Mouse (Mus musculus) MN1 (cell line): ENCODE measurements around the gene Gatad2a.
A peak's percentile ranks its signal among the peaks of the same experiment; 100 is the strongest.

Experiments
- DNase-seq: peaks from one replicate; pipeline ENCODE4 v3.0.0-alpha.2; 2016; ENCODE audit warnings: low spot score

Gene Gatad2a

DNA sequence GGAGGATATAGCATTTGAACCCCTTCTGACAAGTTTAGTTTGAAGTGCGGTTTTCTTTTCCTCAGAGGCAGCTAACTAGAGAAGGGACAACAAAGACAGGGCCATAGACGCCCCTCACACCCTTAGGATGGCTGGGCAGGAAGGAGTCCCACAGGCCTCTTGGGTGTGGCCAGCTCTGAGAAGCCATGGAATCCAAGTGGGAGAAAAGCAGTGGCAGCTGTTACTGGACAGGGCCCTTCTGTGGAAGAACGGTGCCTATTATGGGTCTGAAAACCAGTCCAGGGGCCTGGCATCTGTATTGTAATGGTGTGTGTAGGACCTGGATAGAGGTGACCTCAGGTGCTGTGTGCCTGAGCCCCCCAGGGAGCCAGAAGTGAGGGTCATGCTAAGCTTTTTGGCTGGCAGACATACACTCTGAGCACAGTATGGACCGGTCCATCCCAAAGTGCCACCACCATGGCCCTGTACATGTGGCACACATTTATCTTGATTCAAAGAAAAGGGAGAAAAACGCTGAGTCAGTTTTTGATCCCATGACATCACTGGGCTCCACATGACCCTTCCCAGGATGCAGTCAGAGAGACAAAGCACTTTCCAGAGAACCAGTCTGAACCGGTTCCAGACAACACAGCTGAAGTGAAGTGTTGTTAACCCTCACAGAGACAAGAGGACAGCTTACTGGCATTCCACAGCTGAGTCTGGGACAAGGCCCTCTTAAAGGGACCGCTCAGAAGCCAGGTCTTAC lies 60.0 kb downstream of the Gatad2a start:
- DNase-seq: peak; percentile 55

DNA sequence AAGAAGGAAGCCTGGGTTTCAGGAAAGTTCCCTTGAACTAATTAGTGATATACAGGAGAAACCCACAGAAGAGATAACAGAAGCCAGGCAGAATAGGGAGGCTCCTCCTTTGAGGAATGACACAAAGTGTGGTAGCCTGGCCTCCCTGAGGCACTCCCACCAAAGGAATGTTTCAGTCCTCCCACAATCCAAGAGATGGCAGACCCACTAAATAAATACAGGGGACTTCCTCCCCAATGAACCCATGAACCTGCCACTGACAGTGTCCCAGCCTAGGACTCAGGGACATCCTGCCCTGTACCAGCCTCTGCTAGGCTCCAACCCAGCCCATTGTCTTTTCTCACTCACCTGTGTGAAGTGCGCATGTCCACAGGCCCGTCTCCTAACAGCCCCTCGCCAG lies 60.8 kb downstream of the Gatad2a start:
- DNase-seq: no peak

DNA sequence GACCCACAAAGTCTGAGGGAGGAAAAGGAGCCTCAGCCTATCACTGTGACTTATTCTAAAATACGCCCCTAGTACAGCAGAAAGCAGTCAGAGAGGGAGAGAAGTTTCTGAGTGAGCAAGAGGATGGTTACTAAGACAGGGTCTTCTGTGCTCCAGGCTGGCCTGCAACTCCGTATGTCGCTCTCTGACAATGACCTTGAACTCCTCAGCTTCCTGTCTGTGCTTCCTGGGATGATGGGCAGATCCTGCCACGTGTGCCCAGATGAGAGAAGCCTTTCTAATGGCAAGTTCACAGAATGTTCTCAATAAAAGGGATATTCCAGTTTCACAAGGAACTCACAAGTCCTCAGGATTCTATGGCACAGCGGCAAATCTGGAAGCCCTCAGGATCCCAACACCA lies 61.6 kb downstream of the Gatad2a start:
- no peak for DNase-seq

DNA sequence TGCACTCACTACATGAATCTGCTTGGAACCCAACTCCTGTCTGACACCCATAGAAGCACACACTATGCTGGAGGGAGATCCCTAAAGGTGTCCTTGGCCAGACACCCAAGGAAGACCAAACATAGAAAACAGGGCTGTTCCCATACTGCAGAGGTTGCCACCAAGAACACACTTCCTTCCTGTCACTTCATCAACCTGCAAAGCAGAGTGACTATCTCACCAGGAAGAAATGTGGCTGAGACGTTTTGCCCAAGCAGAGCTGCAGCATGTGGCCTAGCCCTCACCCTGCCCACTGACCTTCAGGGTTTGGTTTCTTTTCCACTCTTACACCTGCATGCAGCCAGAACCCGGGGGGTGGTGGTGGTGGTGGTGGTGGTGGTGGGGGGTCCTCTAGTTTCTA lies 62.4 kb downstream of the Gatad2a start:
- DNase-seq: no peak

DNA sequence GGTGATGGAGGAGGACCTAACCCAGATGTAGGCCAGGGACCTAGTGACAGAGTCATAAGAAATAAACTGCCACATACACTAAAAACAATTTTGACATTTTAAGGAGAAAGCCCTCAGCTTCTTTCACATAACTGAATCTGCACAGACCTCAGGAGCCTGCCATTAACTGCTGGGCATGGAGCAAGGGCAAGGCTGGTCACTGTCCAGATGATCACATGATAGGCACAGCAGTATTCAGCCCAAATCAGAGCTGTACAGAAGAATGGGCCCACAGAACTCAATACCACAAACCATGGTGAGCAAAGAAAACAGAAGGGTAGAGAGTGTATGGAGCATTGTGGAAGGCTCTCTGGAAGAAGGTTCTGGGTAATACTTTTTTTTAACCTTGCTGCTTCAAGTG lies 69.3 kb downstream of the Gatad2a start:
- DNase-seq: no peak

DNA sequence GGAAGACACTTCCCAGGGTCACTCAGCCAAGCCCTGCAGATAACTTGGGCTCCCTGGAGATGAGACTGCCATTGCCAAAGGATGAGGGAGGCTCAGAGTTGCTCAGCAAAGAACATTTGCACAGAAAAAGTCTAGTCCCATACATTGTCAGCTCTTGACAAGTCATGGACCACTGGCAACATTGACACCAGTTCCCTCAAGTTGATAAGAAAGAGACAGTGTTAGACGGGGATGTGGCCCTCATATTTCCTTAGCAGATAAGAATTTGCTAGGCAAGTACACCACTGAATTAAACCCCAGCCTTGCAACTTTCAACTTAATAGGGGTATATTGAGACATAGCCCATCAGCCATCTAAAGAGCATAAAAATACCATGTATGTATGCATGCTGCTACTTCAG lies 72.2 kb downstream of the Gatad2a start:
- DNase-seq: no peak

DNA sequence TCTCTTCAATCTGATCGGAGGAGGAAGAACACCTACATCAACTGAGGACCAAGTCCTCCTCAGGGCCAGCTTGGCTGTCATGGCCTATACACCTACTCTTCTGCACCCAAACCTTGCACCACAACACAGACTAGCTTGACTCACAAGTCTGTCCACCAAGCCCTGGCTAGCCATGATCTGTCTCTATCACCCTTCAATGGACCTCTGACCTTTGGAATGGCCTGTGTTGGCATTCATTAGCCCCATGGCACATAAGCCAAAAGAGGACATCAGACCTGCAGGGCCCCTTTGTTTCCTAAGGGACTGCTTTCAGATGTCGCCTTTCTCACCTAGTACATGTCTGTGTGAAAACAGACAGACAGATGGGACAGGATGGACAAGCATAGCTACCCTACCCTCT lies 75.0 kb downstream of the Gatad2a start:
- no peak for DNase-seq

DNA sequence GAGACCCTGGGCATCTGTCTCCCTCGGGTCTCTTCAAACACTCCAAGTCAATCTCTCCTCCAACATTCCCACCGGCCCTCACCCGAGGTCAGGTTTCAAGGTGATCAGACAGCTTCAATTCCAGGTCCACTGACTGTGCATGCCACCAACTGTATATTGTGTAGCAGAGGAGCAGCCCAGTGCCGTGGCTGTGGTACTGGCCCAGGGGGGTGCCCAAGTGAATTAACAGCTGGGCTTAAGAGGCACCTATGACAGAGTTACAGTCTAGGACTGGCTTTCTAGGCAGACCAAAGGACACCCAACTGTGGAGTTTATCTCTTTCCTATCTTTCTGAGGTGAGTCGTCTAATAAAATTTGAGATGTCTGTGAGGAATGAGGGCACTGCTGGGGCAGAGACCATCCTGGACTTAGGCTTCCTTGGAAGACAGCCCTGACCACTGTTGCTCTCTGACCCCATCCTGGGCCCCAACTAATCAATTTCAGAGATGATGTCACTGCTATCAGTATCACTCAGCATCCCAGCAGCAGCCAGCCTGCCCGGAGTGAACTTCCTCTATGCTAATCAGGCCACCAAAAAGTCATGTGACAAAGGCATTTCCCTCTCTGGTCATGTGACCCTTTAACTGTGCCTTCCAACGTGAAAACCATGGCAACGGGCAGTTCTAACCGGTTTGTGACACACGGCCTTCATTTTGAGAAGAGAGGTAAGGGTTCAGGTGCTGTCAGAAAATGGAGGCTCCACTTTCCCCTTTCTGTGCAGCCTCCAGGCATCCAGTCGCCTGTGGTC lies 76.1 kb downstream of the Gatad2a start:
- DNase-seq: peak; percentile 62

DNA sequence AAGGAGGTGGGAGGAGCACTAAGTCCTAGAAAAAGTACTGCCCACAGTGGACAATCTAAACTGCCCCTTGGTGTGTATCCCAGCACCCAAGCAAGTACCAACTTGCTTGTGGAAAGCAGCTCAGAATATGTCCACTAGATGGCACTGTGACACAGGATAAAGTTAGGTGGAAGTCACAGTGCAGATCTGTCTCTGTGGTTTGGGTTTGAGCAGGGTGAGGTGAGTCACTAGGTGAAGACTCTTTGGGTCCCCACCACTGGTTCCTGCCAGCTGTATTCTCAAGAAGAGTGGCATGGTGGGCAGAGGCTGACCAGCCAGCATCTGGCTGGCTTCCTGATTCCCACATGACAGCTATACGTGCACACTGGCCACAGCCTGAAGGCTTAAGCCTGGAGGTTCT lies 77.2 kb downstream of the Gatad2a start:
- DNase-seq: peak; percentile 88

DNA sequence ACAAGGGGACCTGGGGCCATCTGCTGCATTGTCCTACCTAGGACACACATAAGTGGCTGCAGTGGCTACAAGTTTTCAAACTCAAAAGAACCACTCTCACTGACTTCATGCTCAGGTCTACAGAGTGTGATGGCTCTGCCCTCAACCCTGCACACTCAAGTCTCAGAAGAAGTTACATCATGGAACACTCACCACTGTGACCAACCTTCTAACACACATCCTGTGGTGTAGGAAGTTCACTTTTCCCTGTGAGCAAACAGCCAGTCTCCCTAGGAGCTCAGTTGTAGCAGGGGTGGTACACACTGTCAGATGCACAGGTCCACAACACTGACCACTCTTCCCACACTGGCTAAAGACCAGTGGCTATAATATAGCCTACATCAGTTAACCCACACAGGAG lies 77.7 kb downstream of the Gatad2a start:
- no peak for DNase-seq

DNA sequence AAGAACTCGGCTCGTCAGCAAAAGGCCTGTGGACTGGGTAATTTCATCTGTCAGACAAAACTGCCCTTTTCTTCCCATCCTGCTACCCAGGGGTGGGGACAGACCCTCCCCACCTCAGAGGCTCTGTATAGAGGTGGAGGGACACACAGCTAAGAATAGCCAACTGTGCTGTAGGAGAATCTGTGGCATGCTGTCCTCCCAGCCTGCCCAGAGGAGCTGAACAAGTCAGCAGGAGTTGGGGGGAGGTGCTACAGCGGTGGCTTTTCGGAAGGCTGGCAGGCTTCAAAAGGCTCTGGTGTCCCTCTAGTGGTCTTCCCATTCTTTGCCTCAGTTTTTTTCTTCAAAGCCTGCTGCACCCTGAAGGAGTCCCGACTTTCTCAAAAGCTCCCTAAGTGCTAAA lies 80.4 kb downstream of the Gatad2a start:
- DNase-seq: peak; percentile 64

DNA sequence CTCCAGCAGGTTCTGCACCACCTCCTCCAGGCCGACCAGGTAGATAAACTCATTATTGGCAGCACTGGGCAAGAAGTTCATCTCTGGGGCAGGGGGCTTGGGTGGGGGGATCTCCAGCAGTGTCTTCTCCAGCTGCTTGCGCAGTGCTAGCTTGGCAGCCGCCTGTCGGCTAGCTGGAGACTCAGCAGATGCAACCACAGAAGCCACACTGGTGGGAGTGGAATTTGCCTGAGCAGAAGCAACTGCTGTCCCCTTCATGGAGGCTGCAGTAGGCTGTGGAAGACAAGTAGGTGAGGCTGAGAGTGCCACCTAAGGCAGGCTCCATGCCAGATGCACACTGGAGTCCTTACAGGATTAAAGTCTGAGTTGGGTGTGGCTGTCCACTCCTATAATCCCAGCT lies 81.7 kb downstream of the Gatad2a start:
- DNase-seq: no peak

DNA sequence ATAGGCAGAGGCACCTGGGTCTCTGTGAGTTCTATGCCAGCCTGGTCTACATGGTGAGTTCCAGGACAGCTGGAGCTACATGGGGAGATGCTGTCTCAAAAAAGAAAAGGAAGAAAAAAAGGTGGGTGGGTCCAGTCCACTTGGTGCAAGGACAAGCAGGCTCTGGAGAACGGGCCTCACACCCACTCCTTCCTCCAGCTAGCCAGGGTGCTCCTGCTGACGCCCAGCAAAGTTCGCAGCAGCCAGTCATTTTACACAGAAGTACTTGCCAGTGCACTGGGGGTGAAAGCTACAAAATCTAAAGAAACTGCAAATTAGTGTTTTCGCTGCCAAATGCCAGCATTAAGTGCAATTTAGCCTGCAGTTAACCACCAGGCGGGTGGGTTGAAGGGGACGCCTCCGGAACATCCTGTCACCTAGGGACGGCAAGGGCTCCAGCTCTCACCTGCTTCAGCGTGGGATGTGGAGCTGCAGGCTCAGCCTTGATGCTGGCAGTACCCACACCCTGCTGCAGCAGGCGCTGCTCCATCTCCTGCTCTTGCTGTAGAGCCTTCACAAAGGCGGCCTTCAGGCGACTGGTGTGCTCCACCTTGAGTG lies 83.6 kb downstream of the Gatad2a start:
- no peak for DNase-seq

DNA sequence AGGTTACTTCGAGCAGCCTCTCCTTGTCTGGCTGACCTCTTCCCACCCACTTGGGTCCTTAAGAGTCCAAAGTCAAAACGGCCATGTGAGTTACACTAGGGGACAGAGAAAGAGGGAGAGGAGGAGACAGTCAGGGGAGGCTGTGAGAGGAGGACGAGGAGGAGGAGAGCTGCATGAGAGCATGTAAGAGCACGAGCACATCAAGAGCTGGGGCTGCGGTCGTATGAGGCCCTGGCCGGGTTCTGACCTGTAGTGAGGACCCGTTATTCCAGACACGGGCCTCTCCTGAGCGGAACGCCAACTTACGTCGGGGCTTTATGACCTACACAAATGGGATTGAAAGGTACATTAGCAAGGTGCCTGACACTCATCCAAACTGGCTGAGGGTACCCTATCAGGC lies 84.3 kb downstream of the Gatad2a start:
- DNase-seq: no peak

DNA sequence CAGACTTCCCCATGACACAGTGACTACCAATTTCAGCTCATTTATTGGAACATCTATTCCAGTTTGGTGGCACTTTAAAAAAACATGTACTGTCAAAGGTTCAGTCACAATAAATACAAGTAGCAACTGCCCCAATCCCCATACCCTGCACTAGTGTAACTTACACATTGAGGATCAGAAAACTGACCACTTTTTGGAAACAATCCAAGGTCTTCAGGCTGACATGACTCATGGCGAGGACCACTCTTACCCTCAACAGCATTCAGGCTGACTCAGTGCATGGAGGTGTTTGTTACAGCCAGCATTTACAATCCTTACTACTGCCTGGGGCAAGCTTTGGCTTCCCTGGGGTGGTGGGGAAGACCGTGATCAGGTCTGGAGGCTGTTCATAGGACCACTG lies 89.1 kb downstream of the Gatad2a start:
- peak; percentile 25 for DNase-seq

DNA sequence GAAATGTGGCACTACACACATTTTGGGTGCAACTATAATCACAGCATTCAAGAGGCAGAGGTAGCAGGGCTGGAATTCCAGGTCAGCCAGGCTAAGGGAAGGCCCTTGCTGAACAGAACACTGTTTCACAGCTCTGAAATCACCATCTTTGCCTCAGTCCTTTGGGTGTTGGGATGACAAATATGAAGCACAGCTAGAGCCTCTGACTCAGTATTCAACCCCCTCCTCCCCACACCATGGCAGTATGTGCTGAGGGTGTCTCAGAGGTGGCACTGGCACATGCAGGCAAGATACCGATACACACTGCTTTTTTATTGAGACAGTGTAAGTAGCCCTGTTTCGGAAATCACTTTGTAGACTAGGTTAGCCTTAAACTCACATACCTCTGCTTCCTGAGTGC lies 89.9 kb downstream of the Gatad2a start:
- no peak for DNase-seq

DNA sequence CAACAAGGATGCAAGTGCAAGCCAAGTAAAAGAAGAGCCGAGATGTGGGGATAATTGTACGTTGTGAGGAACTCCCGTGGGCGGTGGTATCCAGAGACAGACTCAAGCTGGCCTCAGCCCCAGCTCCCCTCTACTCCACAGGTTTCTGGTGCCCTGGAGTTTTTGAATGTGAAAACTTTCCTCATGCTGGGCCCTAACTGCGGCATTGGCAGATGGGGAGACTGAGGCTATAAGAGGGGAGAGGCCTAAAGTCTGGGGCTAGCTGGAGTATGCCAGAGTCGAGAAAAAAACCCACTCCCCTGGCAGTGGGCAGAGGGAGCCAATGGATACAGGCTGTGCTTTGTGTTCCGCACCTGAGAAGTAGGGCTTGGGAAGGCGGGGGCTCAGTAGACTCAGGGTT lies 92.1 kb downstream of the Gatad2a start:
- no peak for DNase-seq

DNA sequence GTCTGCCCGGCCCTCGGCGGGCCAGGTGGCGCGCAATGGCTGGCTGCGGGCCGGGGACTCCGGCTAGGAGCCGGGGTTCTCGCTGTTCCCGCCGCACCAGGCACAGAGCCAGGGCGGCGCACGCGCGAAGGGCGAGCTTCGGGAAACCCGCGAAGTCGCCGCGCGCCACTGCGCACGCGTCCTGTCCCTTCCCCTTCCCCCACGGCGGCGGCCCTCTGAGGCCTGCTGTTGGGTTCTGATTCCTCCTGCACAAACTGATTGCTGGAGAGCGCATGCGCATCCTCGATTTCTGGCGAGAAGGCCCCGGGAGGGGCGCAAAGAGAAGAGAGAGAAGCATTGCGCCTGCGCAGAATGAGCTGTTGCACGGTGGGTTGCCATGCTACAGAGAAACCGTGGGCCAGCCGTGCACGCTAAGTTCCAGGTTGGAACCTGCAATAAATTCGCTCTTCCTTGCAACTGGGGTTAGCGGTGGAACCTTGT lies 93.1 kb downstream of the Gatad2a start:
- no peak for DNase-seq

DNA sequence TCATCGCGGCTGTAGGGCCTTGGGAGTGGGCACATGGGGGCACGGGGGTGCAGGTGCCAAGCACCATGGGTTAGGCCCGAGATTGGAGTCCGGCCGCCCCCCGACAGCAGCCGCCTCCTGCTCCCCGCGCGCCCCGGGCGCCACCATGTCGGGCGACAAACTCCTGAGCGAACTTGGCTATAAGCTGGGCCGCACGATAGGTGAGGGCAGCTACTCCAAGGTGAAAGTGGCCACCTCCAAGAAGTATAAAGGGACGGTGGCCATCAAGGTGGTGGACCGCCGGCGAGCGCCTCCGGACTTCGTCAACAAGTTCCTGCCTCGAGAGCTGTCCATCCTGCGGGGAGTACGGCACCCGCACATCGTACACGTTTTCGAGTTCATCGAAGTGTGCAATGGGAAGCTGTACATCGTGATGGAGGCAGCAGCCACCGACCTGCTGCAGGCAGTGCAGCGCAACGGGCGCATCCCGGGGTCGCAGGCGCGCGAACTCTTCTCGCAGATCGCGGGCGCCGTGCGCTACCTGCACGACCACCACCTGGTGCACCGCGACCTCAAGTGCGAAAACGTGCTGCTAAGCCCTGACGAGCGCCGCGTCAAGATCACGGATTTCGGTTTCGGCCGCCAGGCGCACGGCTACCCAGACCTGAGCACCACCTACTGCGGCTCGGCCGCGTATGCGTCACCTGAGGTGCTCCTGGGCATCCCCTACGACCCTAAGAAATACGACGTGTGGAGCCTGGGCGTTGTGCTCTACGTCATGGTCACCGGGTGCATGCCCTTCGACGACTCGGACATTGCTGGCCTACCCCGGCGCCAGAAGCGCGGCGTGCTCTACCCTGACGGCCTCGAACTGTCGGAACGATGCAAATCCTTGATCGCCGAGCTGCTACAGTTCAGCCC lies 93.8 kb downstream of the Gatad2a start, which contains the start of the genes Tssk6, Ndufa13 and Yjefn3:
TSS of gene Tssk6 (plus strand) at position 22 of the 900 bp plus-strand sequence.
TSS of gene Ndufa13 (minus strand) at position 396 of the 900 bp plus-strand sequence.
TSS of gene Yjefn3 (minus strand) at position 550 of the 900 bp plus-strand sequence.
- no peak for DNase-seq

DNA sequence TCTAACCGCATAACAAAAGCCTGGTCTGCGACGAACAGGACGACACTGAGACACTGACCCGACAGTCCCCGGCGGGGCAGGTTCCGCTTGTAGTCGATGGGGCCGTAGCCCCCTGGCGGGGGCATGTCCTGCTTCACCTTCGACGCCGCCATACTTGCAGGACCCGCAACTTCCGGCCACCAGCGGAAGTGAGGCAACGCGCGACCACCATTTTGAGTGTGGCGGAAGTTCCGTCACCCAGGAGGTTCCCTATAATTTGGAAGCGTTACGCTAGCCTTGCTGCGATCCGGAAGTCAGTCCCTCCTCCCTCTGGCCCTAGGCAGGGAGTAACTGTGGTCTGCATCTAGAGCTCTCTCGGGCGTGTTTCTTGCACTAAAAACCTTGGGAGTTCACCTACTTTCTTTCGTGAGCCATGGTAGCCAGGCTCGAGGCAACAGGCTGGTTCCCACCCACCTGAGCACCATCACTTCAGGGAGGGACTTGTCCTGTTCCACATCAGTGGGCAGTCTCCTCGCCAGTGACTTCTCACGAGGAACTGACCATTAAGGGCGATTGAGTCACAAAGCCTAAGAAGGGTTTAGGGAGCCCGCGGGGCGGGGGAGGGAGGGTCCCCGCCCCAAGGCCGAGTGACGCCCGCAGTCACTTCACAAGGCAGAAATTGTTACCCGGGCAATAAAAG lies 94.6 kb downstream of the Gatad2a start:
- DNase-seq: peak; percentile 96

DNA sequence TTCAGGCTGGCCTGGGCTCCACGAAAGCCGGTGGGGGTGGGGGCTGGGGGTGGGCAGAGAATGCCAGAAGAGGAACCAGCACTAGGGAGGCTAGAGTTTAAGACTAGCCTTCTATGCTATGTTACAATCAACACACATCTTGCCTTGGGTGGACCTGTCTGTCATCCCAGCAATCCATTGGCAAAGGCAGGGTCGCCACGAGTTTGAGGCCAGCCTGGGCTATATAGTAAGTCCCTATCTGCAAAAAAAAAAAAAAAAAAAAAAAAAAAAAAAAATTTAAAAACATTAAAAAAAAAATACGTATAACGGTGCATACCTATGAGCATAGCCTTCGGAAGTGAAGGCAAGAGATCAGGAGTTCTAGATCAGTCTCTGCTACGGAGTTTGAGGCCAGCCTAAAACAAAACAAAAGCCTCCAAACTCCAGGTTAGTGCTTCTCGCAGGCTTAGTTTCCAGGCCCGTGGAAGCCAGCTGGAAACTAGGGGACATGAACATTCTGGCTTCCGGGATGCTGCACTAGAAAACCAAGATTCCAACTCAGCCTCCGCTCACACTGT lies 95.2 kb downstream of the Gatad2a start:
- no peak for DNase-seq
